Mouse (Mus musculus) ovary, adult 2 months (tissue): ENCODE data around the gene Zfp735. TPM values are rescaled to one million over a fixed set of nuclear protein-coding genes. Genes with fewer than 3 reads are reported as not detected.

Experiments
- polyA plus RNA-seq: library from polyadenylated mRNA; depleted of rRNA; stranded (reverse); fragments of >200 nt; gene quantifications from 2 replicates; pipeline ENCODE4 v1.2.3, GENCODE M21; 2012; rRNA removed

Gene Zfp735
- polyA plus RNA-seq: not detected in 2 replicates

DNA sequence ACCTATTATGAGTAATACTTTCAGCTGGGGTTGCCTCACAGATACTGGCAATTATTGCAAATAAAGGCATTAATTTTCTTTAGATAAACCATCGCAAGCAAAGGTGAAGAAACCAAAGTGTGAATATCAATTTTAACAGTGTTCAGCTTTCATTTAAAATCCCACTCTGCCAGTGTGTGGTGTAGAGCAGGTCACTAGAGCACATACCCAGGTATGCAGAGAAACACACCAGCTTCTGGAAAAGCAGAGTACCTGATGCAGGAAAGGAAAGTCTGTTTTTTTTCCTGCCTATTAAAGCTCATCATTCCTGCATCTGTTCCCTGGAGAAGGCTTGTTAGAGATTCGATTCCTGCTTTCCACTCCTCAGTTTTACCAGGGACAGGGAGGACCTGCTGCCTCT is at the start of gene Zfp735:
TSS of gene Zfp735 (plus strand) at position 301 of the 400 bp plus-strand sequence.

Other genes starting within 250 kb of the Zfp735 start
- not detected in 2 replicates for gene Olfr380, start 231.3 kb upstream of the Zfp735 start, polyA plus RNA-seq
- gene Olfr381, start 197.2 kb upstream of the Zfp735 start, polyA plus RNA-seq: not detected in 2 replicates
- gene Olfr382, start 171.6 kb upstream of the Zfp735 start, polyA plus RNA-seq: not detected in 2 replicates
- gene Olfr385, start 95.8 kb upstream of the Zfp735 start, polyA plus RNA-seq: not detected in 2 replicates
- not detected in 2 replicates for gene Olfr384, start 90.2 kb upstream of the Zfp735 start, polyA plus RNA-seq
- not detected in 2 replicates for gene Olfr389, start 91.9 kb downstream of the Zfp735 start, polyA plus RNA-seq
- gene Olfr390, start 94.2 kb downstream of the Zfp735 start, polyA plus RNA-seq: not detected in 2 replicates
- gene Olfr391-ps, start 114.3 kb downstream of the Zfp735 start, polyA plus RNA-seq: not detected in 2 replicates
- not detected in 2 replicates for gene Olfr392, start 128.3 kb downstream of the Zfp735 start, polyA plus RNA-seq
- not detected in 2 replicates for gene Olfr393, start 162.7 kb downstream of the Zfp735 start, polyA plus RNA-seq
- not detected in 2 replicates for gene Olfr394, start 202.0 kb downstream of the Zfp735 start, polyA plus RNA-seq
- not detected in 2 replicates for gene Olfr395, start 220.5 kb downstream of the Zfp735 start, polyA plus RNA-seq
- gene Olfr23, start 247.9 kb downstream of the Zfp735 start, polyA plus RNA-seq: not detected in 2 replicates